Mouse (Mus musculus) stomach, embryonic 14.5 days (tissue): Measurements from ENCODE around the gene Trim69. TPM values are rescaled to one million over a fixed set of nuclear protein-coding genes. Genes with fewer than 3 reads are reported as not detected.

Source experiments
- ATAC-seq: fragments of 200-750 bp; cut with Nextera tagmentation; 2 replicates; pipeline ENCODE4 v1.8.0; 2017; ENCODE audit warnings: low read depth, moderate TSS enrichment; ENCODE audit not compliant: insufficient number of reproducible peaks, insufficient read depth, low FRiP score
- H3K27ac ChIP-seq: fragments of 300-500 bp; sonication (generic); 2 replicates; pipeline ENCODE4 v1.5.1; 2014; ENCODE audit warnings: mild to moderate bottlenecking, low read length, moderate library complexity, mixed read lengths
- H3K27me3 ChIP-seq: fragments of 300-500 bp; sonication (generic); 2 replicates; pipeline ENCODE4 v1.6.1; 2014; ENCODE audit warnings: low read length, control low read depth, mixed read lengths; ENCODE audit not compliant: control insufficient read depth, insufficient read depth
- H3K36me3 ChIP-seq: fragments of 300-500 bp; sonication (generic); 2 replicates; pipeline ENCODE4 v1.6.1; 2014; ENCODE audit warnings: mild to moderate bottlenecking, control low read depth, low read length, moderate library complexity, mixed read lengths; ENCODE audit not compliant: control insufficient read depth, insufficient read depth
- H3K4me1 ChIP-seq: fragments of 300-500 bp; sonication (generic); 2 replicates; pipeline ENCODE4 v1.6.1; 2014; ENCODE audit warnings: low read length, control low read depth, mixed read lengths; ENCODE audit not compliant: control insufficient read depth, insufficient read depth
- H3K4me2 ChIP-seq: fragments of 300-500 bp; sonication (generic); replicated peaks from 2 replicates; pipeline ENCODE4 v1.6.1; 2014; ENCODE audit warnings: low read depth, low read length, control low read depth
- H3K4me3 ChIP-seq: fragments of 300-500 bp; sonication (generic); 2 replicates; pipeline ENCODE4 v1.5.1; 2014; ENCODE audit warnings: low read depth, low read length, control low read depth
- H3K9ac ChIP-seq: fragments of 300-500 bp; sonication (generic); replicated peaks from 2 replicates; pipeline ENCODE4 v1.6.1; 2014; ENCODE audit warnings: low read depth, mild to moderate bottlenecking, control low read depth, low read length, moderate library complexity, mixed read lengths
- H3K9me3 ChIP-seq: fragments of 300-500 bp; sonication (generic); 2 replicates; pipeline ENCODE4 v1.6.1; 2016; ENCODE audit warnings: low read depth, low read length, control low read depth; ENCODE audit not compliant: control insufficient read depth
- WGBS: fragments of 180-500 bp; shearing (Covaris S2); extraction: QIAGEN DNeasy Blood & Tissue Kit; methylation state at CpG from one replicate; pipeline ENCODE4 v1.1.7; 2014; 5-methylcytosine and 5-hydroxymethylcytosine counted together
- polyA plus RNA-seq: library from polyadenylated mRNA; unstranded; fragments of >200 nt; fragmentation: Nextera tagmentation; extraction: Ambion mirVana; gene quantifications from 2 replicates; pipeline ENCODE4 v1.2.1, GENCODE M21; 2014

Trim69 gene
- polyA plus RNA-seq, 1 experiment from 2014 or later = 0.23 TPM

GRCm38 (mm10) chr2:122137839-122138465 lies 22.5 kb upstream of the Trim69 start:
- Histone ChIP-seq H3K4me1 (no peaks in the 10 kb centered on the region), H3K9me3 (no peaks in the 10 kb centered on the region), H3K4me2 (no peak overlapping the region), H3K4me3 (no peak overlapping the region), H3K27ac (no peak overlapping the region), H3K9ac (no peak overlapping the region), H3K36me3 (no peaks in the 10 kb centered on the region), H3K27me3 (no peaks in the 10 kb centered on the region)
- 53% methylated on average over 5 of the region's 5 CpGs for WGBS
- peak; percentile 69; the same call in 1 of the 2 replicates for ATAC-seq

- H3K4me2 ChIP-seq = no peak overlapping the region
- 81% methylated on average over 2 of the region's 2 CpGs for WGBS
- ATAC-seq = no peak
Measured at GRCm38 (mm10) chr2:122140815-122141214, 19.7 kb upstream of the Trim69 start.

DNA sequence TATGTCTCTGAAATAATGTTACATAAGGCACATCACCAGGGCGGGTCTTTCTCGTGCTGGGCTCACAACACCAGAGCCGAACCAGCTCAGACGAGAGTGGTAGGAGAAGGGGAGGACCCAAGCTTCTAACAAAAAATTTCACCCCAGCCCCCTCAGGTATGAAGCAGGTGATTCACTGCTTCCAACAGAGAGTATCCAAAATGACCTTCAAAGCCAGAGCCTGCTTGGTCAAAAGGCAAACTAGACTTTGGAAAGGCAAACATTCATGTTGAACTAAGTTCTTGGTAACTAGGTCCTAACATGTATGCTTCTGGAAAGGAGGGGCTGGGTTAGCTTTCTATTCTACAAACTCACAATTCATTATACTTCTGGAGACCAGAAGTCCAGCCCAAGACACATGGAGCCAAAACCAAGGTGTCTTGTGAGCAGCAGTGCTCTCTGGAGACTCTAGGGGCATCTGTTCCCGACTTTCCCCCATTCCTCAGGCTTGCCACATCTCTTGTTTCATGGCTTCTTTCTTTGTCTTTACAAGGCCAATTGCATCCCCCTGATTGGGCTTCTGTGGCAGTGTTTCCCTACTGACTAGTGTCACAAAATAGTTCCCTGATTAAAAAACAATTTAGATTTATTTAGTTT lies 19.1 kb upstream of the Trim69 start:
- Histone ChIP-seq H3K27me3 (no peaks in the 10 kb centered on the region), H3K9ac (no peak overlapping the region), H3K4me1 (no peaks in the 10 kb centered on the region), H3K9me3 (no peaks in the 10 kb centered on the region), H3K27ac (no peak overlapping the region), H3K4me3 (no peak overlapping the region), H3K36me3 (no peaks in the 10 kb centered on the region), H3K4me2 (no peak overlapping the region)
- WGBS = 72% methylated on average over 5 of the region's 5 CpGs
- ATAC-seq = no peak

More at GRCm38 (mm10) chr2:122140815-122141214, 19.7 kb upstream of the Trim69 start:
- Histone ChIP-seq H3K27me3 (no peaks in the 10 kb centered on the region), H3K9me3 (no peaks in the 10 kb centered on the region), H3K4me1 (no peaks in the 10 kb centered on the region), H3K27ac (no peak overlapping the region), H3K36me3 (no peaks in the 10 kb centered on the region), H3K9ac (no peak overlapping the region), H3K4me3 (no peak overlapping the region)

GRCm38 (mm10) chr2:122143111-122143510 lies 17.4 kb upstream of the Trim69 start:
- Histone ChIP-seq H3K9ac (no peak overlapping the region), H3K4me3 (no peak overlapping the region), H3K36me3 (no peaks in the 10 kb centered on the region), H3K4me1 (no peaks in the 10 kb centered on the region), H3K27me3 (no peaks in the 10 kb centered on the region), H3K27ac (no peak overlapping the region), H3K9me3 (no peaks in the 10 kb centered on the region), H3K4me2 (no peak overlapping the region)
- 88% methylated on average over 3 of the region's 3 CpGs for WGBS
- no peak for ATAC-seq

DNA sequence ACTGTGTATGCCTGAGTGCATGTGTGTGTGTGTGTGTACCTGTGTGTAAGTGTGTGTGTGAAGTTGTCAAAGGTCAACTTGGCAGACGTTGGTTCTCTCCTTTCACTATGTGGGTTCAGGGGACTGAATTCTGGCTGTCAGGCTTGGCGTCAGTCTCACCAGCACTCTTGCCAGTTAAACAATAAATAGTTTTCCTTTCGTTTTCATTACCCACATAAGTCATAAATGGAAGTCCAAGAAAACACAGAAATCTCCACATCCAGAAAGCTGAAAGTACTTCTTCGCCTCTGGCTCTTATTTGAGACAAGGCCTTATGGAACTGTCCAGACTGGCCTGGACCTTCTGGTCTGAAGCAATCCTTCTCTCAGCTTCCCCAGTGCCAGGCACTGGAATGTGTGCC lies 14.7 kb upstream of the Trim69 start:
- H3K36me3 ChIP-seq = no peaks in the 10 kb centered on the region
- H3K9me3 ChIP-seq = no peaks in the 10 kb centered on the region
- H3K9ac ChIP-seq = no peak overlapping the region
- ATAC-seq = no peak
- 65% methylated on average over 4 of the region's 4 CpGs for WGBS
- no peak overlapping the region for H3K4me3 ChIP-seq
- H3K4me1 ChIP-seq = peaks cover 9% of the 10 kb centered on the region; the same call in 1 of the 2 replicates
- no peaks in the 10 kb centered on the region for H3K27me3 ChIP-seq
- no peak overlapping the region for H3K27ac ChIP-seq
- H3K4me2 ChIP-seq = no peak overlapping the region

- 66% methylated on average over 6 of the region's 6 CpGs for WGBS
- H3K4me2 ChIP-seq = no peak overlapping the region
- no peak overlapping the region for H3K27ac ChIP-seq
- ATAC-seq = no peak
- H3K36me3 ChIP-seq = no peaks in the 10 kb centered on the region; the same call in 1 of the 2 replicates
- H3K27me3 ChIP-seq = no peaks in the 10 kb centered on the region
- no peak overlapping the region for H3K4me3 ChIP-seq
- peaks cover 9% of the 10 kb centered on the region; the same call in 1 of the 2 replicates for H3K4me1 ChIP-seq
- H3K9ac ChIP-seq = no peak overlapping the region
- H3K9me3 ChIP-seq = no peaks in the 10 kb centered on the region
Measured at GRCm38 (mm10) chr2:122146687-122147086, 13.8 kb upstream of the Trim69 start.

DNA sequence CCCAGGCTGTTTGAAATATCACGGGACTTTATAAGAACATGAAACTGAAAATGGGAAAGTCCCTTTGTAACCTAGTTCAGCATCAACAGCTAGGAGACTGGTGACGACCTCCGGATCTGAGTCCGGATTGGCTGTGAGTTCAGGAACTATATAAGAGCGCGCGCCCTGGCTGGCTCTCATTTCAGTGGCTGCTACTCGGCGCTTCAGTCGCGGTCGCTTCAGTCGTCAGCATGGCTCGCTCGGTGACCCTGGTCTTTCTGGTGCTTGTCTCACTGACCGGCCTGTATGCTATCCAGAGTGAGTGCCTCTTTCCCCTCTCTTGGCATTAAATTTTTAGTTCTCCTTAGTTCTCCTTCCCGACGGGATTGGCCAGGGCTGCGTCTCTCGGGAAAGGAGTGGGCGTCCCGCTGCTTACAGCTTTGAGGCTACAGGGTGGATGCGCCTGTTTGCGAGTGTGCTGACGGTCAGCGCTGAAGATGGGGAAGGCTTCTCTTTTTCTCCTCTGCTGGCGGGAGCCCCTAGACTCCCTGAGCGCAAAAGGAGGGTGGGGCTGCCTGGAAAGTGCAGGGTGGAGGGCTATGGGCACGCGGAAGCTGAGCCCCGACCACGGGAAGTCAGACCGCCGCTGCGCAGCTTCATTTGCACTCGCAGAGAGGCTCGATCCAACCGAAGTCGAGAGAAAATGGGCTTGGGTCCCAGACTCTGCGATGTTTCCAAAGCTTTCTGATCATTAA lies 12.8 kb upstream of the Trim69 start, which contains the start of gene B2m:
B2m (plus strand) TSS at position 179 of the 734 bp plus-strand sequence.
- under 1% methylated on average over 39 of the region's 40 CpGs for WGBS
- Histone ChIP-seq H3K36me3 (no peaks in the 10 kb centered on the region; the same call in 1 of the 2 replicates), H3K4me1 (peaks cover 9% of the 10 kb centered on the region; the same call in 1 of the 2 replicates), H3K9me3 (no peaks in the 10 kb centered on the region), H3K4me3 (peak within 1 kb of the TSS; percentile 48), H3K9ac (peak within 1 kb of the TSS; percentile 55), H3K27ac (peak within 1 kb of the TSS; percentile 45; the same call in 1 of the 2 replicates), H3K4me2 (peak within 1 kb of the TSS; percentile 56), H3K27me3 (no peaks in the 10 kb centered on the region)
- peak; percentile 97 for ATAC-seq

DNA sequence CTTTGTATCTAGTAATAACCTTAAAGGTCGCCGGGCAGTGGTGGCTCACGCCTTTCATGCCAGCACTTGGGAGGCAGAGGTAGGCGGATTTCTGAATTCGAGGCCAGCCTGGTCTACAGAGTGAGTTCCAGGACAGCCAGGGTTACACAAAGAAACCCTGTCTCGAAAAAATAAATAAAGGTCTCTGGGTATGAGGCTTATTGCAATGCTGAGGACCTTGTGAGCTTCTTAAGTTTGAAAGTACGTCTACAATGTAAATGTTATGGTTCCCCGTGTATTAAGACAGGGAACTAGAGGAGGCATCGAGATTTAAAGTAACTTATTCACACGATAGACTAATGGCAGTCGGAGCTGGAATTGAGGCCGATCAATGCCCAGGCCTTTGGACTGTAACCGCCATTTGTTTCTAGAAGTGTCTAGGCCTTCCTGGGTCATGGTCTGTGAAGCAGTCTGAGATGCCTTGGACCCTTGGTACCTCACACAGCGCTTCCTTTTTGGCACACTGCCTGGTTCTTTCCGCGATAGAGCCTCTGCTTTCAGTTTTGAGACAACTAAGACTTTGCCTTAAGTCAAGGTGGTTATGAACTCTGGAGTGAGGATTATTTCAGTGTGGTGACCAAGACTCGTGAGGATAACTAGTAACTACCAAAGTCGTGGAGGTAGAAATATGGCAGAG lies 12.1 kb upstream of the Trim69 start:
- H3K9ac ChIP-seq = peak overlapping the region; percentile 55
- ATAC-seq = 0 out of 2 replicates have a peak, but pooled peaks have one; percentile 14

More for the DNA sequence above, 12.1 kb upstream of the Trim69 start:
- Histone ChIP-seq H3K27me3 (no peaks in the 10 kb centered on the region), H3K4me2 (peak overlapping the region; percentile 56), H3K9me3 (no peaks in the 10 kb centered on the region), H3K4me3 (peak overlapping the region; percentile 48), H3K27ac (peak overlapping the region; percentile 45; the same call in 1 of the 2 replicates), H3K36me3 (no peaks in the 10 kb centered on the region; the same call in 1 of the 2 replicates), H3K4me1 (peaks cover 9% of the 10 kb centered on the region; the same call in 1 of the 2 replicates)
- 21% methylated on average over 18 of the region's 18 CpGs for WGBS
